Mouse (Mus musculus) lung, adult 2 months (tissue): ENCODE results near the gene Spg7. TPM values are rescaled to one million over a fixed set of nuclear protein-coding genes. Genes with fewer than 3 reads are reported as not detected.

Experiments
- DNase-seq: peaks from one replicate; pipeline ENCODE4 v3.0.0; 2022
- H3K4me1 ChIP-seq: fragments of 200-500 bp; 2 replicates; pipeline ENCODE4 v1.6.1; 2011; ENCODE audit warnings: low read length; ENCODE audit not compliant: control insufficient read depth, insufficient read depth
- H3K4me3 ChIP-seq: fragments of 200-500 bp; replicated peaks from 2 replicates; pipeline ENCODE3; 2011; ENCODE audit warnings: low read depth, mild to moderate bottlenecking, control low read depth, low read length; ENCODE audit errors: extremely low read depth
- CTCF ChIP-seq: fragments of 200-500 bp; IDR thresholded peaks from 2 replicates; pipeline ENCODE4 v1.5.1; 2011; ENCODE audit warnings: mild to moderate bottlenecking, low read length, control low read depth; ENCODE audit not compliant: insufficient read depth
- POLR2A ChIP-seq: fragments of 200-500 bp; IDR thresholded peaks from 2 replicates; pipeline ENCODE4 v1.6.1; 2011; ENCODE audit warnings: low read depth, mild to moderate bottlenecking, control low read depth, low read length, borderline replicate concordance; ENCODE audit errors: extremely low read depth
- WGBS: fragments of 180-500 bp; shearing (Covaris S2); methylation state at CpG from one replicate; pipeline ENCODE4 v1.1.7; 2018; 5-methylcytosine and 5-hydroxymethylcytosine counted together
- polyA plus RNA-seq: library from polyadenylated mRNA; depleted of rRNA; stranded (reverse); fragments of >200 nt; gene quantifications from 2 replicates; pipeline ENCODE4 v1.2.3, GENCODE M21; 2012; rRNA removed

The Spg7 gene
- polyA plus RNA-seq: 71.1 and 85.5 TPM in 2 replicates

DNA sequence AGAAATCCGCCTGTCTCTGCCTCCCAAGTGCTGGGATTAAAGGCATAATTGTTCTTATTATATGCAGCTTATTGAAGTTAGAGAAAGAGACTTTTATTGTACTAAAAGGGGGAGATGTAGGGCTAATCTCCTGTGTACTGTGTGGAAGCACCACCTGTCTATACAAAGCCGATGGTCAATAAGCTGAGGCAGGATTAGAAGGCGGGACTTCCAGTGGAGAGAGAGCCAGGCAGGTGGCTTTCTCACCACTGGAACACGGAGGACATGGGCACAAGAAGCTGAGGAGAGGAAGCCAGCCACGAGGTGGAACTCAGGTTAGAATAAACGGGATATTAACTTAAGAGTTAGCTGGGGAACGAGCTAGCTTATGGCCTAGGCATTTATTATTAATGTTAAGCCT, at the start of gene Spg7:
Spg7 (plus strand) TSS at position 222 of the 400 bp plus-strand sequence.
- DNase-seq: no peak
- WGBS: 75% methylated on average over 7 of the region's 7 CpGs
- Histone ChIP-seq H3K4me3 (no peak within 1 kb of the TSS), H3K4me1 (peaks cover 8% of the 10 kb centered on the region)
- TF ChIP-seq POLR2A: no peak
- TF ChIP-seq CTCF: no peak

DNA sequence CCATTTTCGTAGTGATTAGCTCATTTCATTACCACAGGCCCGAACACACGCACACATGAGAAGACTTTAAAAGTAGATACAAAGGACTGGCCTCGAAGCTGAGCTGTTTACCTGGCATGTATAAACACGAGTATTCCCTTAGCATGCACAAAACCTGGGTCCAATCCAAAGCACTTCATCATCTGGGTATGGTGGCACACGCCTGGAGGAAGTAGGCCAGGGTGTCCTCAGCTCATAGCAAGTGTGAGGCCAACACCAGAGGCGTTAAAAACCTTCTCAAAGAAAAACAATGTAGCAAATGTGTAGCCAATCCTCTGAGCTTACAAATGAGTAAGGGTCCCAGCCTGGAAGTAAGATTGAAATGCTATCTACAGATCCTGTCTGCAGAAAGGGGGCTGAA, 48.3 kb upstream of the Spg7 start:
- Histone ChIP-seq H3K4me1 (peaks cover 36% of the 10 kb centered on the region), H3K4me3 (no peak overlapping the region)
- DNase-seq: no peak
- 30% methylated on average over 7 of the region's 7 CpGs for WGBS
- TF ChIP-seq POLR2A (no peak), CTCF (no peak)

DNA sequence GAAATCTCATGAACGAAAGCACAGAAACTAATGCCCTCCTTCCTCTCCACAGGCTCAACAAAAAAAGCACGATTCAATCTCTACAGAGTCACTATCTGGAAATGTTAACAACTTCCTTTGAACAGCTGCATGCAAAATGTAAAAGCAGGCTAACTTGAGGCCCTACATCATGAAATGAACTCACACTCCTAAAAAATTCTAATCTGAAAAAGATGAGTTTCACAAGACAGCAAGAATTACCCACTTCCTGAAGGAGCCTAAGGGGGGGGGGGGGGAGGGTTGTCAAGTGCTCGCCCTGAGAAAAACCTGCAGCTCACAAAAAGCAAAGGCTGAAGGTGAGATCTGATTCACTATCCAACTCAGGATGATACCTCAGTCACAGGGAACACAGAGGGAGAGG, 47.7 kb upstream of the Spg7 start:
- peaks cover 33% of the 10 kb centered on the region for H3K4me1 ChIP-seq
- TF ChIP-seq POLR2A: no peak
- no peak for TF ChIP-seq CTCF
- no peak for DNase-seq
- H3K4me3 ChIP-seq: no peak overlapping the region
- WGBS: 18% methylated on average over 3 of the region's 3 CpGs

DNA sequence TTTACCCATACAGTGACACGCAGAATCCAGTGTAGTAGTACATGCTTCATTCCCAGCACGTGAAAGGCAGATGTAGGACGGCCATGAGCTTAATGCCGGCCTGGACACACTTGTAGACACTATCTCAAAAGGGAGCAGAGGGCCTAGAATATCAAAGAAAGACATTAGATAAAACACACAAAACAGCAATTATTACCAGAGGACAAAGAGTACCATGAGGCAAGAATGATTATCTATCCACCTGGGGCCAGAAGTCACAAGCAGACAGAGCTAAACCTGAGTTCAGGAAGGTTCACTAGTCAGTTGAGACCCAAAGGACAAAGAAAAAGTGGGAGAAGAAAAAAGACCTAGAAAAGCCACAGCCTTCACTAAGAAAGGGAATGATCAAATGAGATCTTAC, 45.6 kb upstream of the Spg7 start:
- Histone ChIP-seq H3K4me3 (no peak overlapping the region), H3K4me1 (peaks cover 37% of the 10 kb centered on the region)
- 88% methylated on average over 4 of the region's 4 CpGs for WGBS
- no peak for DNase-seq
- TF ChIP-seq CTCF (no peak), POLR2A (no peak)

DNA sequence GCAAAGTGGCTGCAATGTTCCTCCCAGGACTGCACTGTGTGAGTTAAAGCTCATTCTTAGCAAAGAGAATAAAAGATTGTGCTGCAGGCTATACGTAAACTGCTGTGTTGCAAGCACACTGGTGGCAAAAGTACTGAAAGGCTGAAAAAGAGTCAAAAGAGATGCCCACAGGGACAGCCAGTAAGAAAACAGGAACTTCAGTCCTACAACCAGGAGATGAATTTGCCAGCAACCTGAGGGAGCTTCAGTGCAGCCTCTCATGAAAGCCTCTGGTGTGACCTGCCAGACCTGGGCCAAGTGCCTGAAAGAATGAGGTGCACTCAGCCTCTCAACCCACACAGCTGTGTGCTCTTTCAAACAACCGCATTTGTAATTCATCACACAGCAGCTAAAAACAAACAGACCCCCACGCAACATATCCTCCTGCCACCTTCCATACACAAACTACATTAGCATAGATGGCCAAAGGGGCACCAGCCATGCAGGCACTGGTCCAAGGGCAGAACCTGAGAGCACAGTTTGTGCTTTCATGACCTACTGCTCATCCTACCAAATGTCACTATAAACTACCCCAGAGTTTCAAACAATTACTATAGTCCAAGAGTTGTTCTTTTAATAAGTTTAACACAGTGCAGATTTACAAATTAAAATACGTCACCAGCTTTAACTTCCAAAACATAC, 44.1 kb upstream of the Spg7 start:
- H3K4me3 ChIP-seq: no peak overlapping the region
- H3K4me1 ChIP-seq: peaks cover 40% of the 10 kb centered on the region
- 48% methylated on average over 4 of the region's 4 CpGs for WGBS
- DNase-seq: no peak
- TF ChIP-seq CTCF: no peak
- TF ChIP-seq POLR2A: no peak

DNA sequence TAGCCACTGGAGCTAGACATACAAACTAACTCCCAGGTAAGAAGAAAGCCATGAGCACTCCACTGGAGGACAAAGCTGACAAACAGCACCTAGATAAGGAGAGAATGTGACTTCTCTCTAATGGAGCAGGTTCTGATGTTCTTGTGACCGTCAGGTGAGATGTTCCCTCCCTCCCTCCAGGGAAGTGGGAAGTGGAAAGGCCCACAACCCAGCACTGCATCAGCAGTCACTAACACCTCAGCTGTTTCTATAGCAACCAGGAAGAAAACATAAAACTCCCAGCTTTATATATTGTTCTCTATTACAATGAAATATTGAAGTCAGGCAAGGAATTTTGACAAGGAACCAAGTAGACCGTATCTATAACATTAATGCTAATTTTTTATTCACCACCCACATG, 42.7 kb upstream of the Spg7 start:
- 35% methylated on average over 2 of the region's 2 CpGs for WGBS
- no peak for DNase-seq
- TF ChIP-seq CTCF (no peak), POLR2A (no peak)
- peaks cover 34% of the 10 kb centered on the region for H3K4me1 ChIP-seq
- no peak overlapping the region for H3K4me3 ChIP-seq

DNA sequence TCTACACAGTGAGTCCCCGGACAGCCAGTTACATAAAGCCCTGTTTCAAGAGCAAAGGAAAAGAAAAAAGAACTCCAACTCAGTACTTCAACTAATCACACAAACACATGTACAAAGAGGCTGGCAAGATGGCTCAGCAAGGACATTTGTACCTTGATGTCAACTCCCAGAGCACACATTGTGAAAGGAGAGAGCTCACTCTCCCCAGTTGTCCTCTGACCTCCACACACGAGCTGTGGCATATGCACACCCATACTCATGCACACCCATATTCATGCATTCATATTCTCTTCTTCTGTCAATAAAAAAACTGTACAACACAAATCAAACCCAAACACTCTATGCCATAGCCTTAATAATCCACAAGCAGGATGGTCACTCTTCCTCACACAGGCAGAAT, 41.9 kb upstream of the Spg7 start:
- 39% methylated on average over 2 of the region's 2 CpGs for WGBS
- H3K4me3 ChIP-seq: no peak overlapping the region
- DNase-seq: no peak

DNA sequence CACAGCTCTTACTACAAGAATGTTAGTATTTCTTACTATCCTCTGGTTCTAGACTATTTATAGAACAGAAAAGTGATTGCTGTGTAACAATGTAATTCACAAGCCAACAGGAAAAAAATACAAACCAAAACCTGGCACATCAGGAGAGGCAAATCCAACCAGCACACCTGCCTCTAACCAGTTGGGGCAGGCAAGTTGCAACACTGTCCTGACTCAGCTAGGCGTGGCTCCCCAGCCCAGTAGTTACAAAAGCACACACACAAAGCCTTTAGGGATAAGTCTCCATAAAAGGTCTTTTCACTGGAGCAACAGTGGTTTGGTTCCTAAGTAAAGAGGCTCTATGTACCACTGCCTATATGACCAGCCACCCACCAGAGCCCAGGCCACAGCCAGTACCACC, 41.5 kb upstream of the Spg7 start:
- Histone ChIP-seq H3K4me3 (no peak overlapping the region), H3K4me1 (peaks cover 33% of the 10 kb centered on the region)
- DNase-seq: peak; percentile 45
- TF ChIP-seq POLR2A: no peak
- TF ChIP-seq CTCF: no peak
- WGBS: 50% methylated on average over 1 of the region's 1 CpGs

More for the DNA sequence above, 41.9 kb upstream of the Spg7 start:
- peaks cover 34% of the 10 kb centered on the region for H3K4me1 ChIP-seq
- TF ChIP-seq CTCF: no peak
- TF ChIP-seq POLR2A: no peak

DNA sequence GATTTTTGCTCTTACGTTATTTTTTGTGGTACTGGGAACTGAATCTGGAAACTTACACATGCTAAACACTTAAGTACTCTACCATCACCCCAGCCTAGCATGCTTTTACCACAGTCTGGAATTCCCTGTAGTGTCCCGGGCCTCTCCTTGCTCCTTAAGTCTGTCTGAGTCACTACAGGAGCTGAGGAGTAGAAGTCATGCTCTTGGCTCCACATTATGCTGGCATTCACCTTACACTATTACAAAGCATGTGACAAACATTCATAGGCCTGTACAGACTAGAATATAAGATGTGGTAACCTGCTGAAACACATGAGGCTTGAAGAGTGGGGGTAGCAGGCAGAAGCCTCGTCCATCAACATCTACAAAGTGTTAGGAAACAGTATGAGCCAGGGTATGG, 40.0 kb upstream of the Spg7 start:
- no peak for DNase-seq
- 51% methylated on average over 3 of the region's 3 CpGs for WGBS
- peaks cover 31% of the 10 kb centered on the region for H3K4me1 ChIP-seq

DNA sequence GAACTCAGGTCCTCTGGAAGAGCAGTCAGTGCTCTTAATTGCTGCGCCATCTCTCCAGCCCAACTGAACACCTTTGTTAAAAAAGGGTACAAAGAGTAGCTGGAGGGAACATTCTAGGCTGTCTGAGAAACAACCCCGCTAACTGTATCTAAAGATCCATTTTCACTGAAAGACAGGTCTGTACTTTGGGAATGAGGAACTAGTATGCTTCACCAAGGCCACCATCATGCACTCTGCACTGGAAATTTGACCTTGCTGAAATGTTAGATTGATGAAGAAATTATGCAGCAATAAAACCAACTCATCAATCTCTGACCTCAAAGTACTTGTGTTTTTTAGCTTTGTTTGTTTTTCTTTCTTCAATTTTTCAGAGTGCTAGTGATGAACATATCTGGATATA, 38.5 kb upstream of the Spg7 start:
- Histone ChIP-seq H3K4me1 (peaks cover 24% of the 10 kb centered on the region), H3K4me3 (no peak overlapping the region)
- TF ChIP-seq CTCF (no peak), POLR2A (no peak)
- 97% methylated on average over 2 of the region's 2 CpGs for WGBS
- no peak for DNase-seq

More for the DNA sequence above, 40.0 kb upstream of the Spg7 start:
- TF ChIP-seq POLR2A (no peak), CTCF (no peak)
- H3K4me3 ChIP-seq: no peak overlapping the region

DNA sequence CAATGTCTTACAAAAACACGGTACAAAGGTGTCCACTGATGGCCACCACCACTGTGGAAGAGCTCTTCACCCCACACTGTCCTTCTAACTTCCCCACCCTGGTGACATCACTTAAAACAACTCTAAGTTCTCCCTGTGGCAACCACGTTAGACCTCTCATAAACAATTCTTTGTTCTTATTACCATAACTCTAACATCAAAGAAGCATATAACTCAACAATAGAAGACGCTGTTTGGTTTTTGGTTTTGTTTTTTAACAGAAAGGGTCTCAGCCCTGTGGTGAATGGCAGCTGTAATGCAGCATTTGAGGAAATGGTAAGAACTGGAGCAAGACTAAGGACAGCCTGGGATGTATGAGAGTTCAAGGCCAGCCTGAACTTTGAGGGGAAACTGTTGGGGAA, 36.8 kb upstream of the Spg7 start:
- Histone ChIP-seq H3K4me3 (no peak overlapping the region), H3K4me1 (peaks cover 28% of the 10 kb centered on the region)
- 43% methylated on average over 3 of the region's 3 CpGs for WGBS
- DNase-seq: no peak
- TF ChIP-seq POLR2A: no peak
- TF ChIP-seq CTCF: no peak
